Mouse (Mus musculus) erythroblast, embryonic 14.5 days (primary cell): ENCODE results near the gene Defb23.

ENCODE experiments used
- GATA1 ChIP-seq: IDR thresholded peaks from 2 replicates; pipeline ENCODE4 v1.6.1; 2012; ENCODE audit warnings: low read length, inconsistent platforms, mixed read lengths
- TAL1 ChIP-seq: IDR thresholded peaks from 3 replicates; pipeline ENCODE4 v1.6.1; 2012; ENCODE audit warnings: low read length, inconsistent platforms, mixed read lengths

DNA sequence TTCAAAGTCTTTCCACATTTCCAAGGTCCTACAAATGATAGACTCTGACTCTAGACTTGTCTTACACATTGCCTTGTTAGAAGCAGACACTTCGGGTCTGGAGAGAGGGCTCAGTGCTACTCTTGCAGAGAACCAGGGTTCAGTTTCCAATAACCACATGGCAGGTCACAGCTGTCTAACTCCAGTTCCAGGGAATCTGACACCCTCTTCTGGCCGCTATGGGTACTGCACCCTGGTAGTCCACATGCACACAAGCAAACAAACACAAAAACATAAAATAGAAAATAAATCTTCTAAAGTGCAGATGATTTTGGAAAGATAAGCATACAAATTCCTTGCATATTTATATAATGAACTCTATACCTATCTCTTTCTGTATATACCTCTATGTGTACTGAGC is 22.6 kb upstream of the Defb23 start:
- TF ChIP-seq GATA1 (no peak), TAL1 (no peak)
